Mouse (Mus musculus): ENCODE measurements at regions not wholly inside any gene's neighbourhood (a gene's known extent, or its start where the extent isn't known, plus 50 kb on each side); places are given as distances from the start of the nearest gene placed in this dataset.
A peak's percentile ranks its signal among the peaks of the same experiment; 100 is the strongest.

GRCm38 (mm10) chr1:42242586-42243457 lies 452.7 kb upstream of the Pou3f3 start:
- Histone ChIP-seq H3K4me3 (ENCODE audit: insufficient read depth, low read length) (no peak overlapping the region), H3K27ac (ENCODE audit: insufficient read depth, low read length) (no peak overlapping the region), H3K4me1 (ENCODE audit: control insufficient read depth, insufficient read depth, low read length) (no peaks in the 10 kb centered on the region)
- TF ChIP-seq CTCF (IDR thresholded peaks at IDR 0.05; ENCODE audit: borderline replicate concordance, insufficient read depth, low read length) (no peak), POLR2A (IDR thresholded peaks at IDR 0.05; ENCODE audit: low read depth, low read length) (no peak)

DNA sequence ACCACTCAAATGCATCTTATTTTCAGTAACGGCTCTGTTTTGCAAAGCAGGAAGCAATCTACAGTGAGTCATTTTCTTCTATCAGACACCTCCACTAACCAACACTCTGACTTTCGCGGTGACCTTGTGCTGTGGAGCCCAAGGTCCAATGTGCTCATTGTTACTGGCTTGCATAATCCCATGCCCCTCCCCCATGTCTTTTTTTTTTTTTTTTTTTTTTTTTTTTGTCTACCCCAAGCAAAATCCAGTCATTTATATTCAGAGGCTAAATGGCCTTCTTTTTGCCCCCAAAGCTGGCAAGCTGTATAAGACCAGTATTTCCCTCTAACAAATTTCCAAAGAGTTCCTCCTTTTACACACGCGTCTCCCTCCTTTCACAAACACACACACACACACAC lies 452.1 kb upstream of the Pou3f3 start:
- H3K4me1 ChIP-seq (ENCODE audit: control insufficient read depth, insufficient read depth, low read length), result no peaks in the 10 kb centered on the region
- H3K27ac ChIP-seq (ENCODE audit: insufficient read depth, low read length), result no peak overlapping the region
- H3K4me3 ChIP-seq (ENCODE audit: insufficient read depth, low read length), result no peak overlapping the region
- no peak for TF ChIP-seq CTCF (IDR thresholded peaks at IDR 0.05; ENCODE audit: borderline replicate concordance, insufficient read depth, low read length)
- no peak for TF ChIP-seq POLR2A (IDR thresholded peaks at IDR 0.05; ENCODE audit: low read depth, low read length)

DNA sequence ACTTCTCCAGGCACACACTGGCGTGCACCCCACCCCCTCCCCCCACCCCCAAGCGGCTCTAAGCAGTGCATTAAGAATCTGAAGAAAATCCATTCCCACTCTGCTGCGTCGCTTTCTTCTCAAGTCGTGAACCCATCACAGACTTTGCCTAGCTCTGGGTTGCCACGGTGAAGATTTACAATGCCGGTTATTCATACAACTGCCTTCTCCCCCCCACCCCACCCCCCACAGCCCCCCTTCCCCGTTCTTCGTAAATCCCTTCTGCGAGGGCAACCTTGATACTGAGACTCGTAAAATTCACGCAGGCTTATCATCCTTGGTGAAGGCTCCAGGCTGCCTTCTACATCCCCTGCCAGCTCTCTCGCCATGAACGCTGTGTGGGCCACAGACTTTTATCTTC lies 451.7 kb upstream of the Pou3f3 start:
- TF ChIP-seq CTCF (IDR thresholded peaks at IDR 0.05; ENCODE audit: borderline replicate concordance, insufficient read depth, low read length) (no peak), POLR2A (IDR thresholded peaks at IDR 0.05; ENCODE audit: low read depth, low read length) (no peak)
- Histone ChIP-seq H3K4me1 (ENCODE audit: control insufficient read depth, insufficient read depth, low read length) (no peaks in the 10 kb centered on the region), H3K27ac (ENCODE audit: insufficient read depth, low read length) (no peak overlapping the region), H3K4me3 (ENCODE audit: insufficient read depth, low read length) (no peak overlapping the region)

DNA sequence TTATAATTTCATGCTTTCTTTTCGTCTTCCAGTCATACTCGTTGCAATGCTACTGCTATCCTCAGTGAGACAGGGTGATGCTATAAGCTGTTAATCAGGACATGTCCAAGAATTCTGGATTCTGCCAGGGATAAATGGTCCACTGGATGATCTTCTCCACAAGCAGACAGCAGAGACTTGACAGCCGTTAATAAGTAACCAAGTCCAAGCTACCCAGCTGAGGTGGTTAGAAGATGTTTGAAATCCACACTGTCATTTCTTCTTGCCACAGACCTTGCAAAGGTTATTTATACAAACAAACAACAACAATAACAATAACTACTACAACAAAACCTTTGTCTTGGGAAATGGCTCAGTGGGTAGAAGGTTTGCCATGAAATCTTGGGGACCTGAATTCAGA lies 443.2 kb upstream of the Pou3f3 start:
- H3K4me1 ChIP-seq (ENCODE audit: control insufficient read depth, insufficient read depth, low read length), result no peaks in the 10 kb centered on the region
- H3K27ac ChIP-seq (ENCODE audit: insufficient read depth, low read length), result no peak overlapping the region
- TF ChIP-seq POLR2A (IDR thresholded peaks at IDR 0.05; ENCODE audit: low read depth, low read length) (no peak), CTCF (IDR thresholded peaks at IDR 0.05; ENCODE audit: borderline replicate concordance, insufficient read depth, low read length) (no peak)
- no peak overlapping the region for H3K4me3 ChIP-seq (ENCODE audit: insufficient read depth, low read length)

DNA sequence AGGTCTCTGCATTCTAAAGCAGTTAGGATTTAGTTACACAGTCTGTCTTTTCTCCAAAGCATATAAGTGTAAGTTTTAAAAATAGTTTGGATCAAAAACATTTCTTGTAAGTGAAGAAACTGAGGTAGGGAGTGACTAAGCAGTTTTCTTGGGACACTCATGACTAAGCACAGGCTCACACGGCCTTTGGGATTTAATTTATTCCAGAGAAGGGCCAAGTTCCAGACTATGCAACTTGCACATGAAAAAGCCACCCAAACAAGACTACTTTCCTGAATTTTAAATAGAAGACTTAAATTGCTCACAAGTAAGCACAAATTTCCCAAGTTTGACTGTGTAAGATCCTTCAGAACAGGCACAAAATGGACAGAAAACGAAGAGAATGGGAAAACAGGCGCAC lies 441.8 kb upstream of the Pou3f3 start:
- Histone ChIP-seq H3K4me3 (ENCODE audit: insufficient read depth, low read length) (no peak overlapping the region), H3K4me1 (ENCODE audit: control insufficient read depth, insufficient read depth, low read length) (no peaks in the 10 kb centered on the region), H3K27ac (ENCODE audit: insufficient read depth, low read length) (peak overlapping the region; percentile 18; the same call in 1 of the 2 replicates)
- TF ChIP-seq POLR2A (IDR thresholded peaks at IDR 0.05; ENCODE audit: low read depth, low read length) (no peak), CTCF (IDR thresholded peaks at IDR 0.05; ENCODE audit: borderline replicate concordance, insufficient read depth, low read length) (no peak)

DNA sequence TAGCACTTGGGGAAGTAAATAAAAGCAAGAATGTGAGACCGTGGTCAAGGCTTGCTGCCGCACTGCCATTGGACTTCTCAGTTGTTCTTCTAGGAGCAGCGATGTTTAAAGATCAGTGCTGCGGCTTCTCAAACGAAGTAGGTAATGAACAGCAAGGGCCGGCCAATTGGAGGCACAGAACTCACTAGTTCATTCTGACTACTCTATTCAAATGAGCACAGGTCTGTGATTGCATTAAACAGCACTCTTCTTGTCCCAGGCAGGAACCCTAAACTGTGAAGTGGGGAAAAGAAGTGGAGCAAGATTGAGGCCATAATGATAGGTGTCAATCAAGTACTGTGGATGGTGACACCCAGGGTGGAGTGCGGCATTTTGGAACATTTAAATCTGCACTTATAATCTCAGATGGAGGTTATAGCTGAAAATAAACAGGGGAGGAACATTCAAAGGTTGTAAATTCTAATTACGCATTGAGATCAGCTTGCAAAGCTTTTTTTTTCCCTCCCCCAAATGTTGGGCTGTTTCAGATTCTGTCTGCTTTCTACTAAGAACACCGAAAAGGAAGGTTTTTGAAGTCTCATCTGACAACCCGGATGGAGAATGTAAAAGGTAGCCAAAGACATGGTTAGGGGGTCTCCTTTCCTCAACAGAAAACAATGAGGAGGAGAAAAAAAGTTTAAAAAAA lies 438.5 kb upstream of the Pou3f3 start:
- TF ChIP-seq CTCF (IDR thresholded peaks at IDR 0.05; ENCODE audit: borderline replicate concordance, insufficient read depth, low read length), result no peak
- no peak for TF ChIP-seq POLR2A (IDR thresholded peaks at IDR 0.05; ENCODE audit: low read depth, low read length)
- no peak overlapping the region for H3K27ac ChIP-seq (ENCODE audit: insufficient read depth, low read length)
- H3K4me1 ChIP-seq (ENCODE audit: control insufficient read depth, insufficient read depth, low read length), result peaks cover 8% of the 10 kb centered on the region; the same call in 1 of the 2 replicates
- H3K4me3 ChIP-seq (ENCODE audit: insufficient read depth, low read length), result no peak overlapping the region

DNA sequence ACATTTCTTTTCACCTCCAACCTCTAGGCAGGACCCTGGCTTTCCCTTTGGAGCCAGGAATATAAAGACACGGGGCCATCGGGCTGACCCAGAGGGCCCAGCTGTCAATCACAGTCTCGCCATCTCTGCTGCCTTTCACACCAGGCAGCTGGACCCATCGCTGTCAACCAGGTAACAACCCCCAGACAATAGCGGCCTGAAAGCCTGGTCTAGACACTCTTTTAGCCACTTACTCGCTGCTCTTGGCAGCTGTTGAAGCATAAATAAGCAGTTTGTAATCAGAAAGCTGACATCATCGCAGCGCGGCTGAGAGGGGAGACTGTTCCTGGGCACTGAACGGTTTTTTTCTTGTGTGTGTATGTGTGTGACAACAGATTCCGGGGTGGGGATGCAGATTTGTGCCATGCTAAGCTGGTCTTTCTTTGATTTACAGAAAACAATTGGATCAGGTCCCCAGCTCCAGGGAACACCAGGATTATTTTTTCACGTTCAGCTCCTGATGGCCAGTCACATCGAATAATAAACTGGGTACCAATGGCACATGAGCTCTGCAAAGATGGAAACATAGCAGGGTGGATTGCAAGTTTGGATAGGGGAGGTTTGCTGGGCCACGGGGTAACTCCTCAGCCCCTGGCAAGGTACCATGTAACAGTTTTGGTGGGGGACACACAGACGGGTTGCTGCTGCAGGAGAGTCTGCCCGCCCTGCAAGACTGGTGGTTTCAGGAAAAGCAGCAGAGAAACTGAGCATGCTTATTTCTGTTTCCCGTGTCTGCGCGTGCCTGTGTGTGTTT lies 437.6 kb upstream of the Pou3f3 start:
- Histone ChIP-seq H3K27ac (ENCODE audit: insufficient read depth, low read length) (no peak overlapping the region), H3K4me3 (ENCODE audit: insufficient read depth, low read length) (no peak overlapping the region), H3K4me1 (ENCODE audit: control insufficient read depth, insufficient read depth, low read length) (peaks cover 8% of the 10 kb centered on the region; the same call in 1 of the 2 replicates)
- TF ChIP-seq POLR2A (IDR thresholded peaks at IDR 0.05; ENCODE audit: low read depth, low read length), result no peak
- no peak for TF ChIP-seq CTCF (IDR thresholded peaks at IDR 0.05; ENCODE audit: borderline replicate concordance, insufficient read depth, low read length)

- Histone ChIP-seq H3K27ac (ENCODE audit: insufficient read depth, low read length) (no peak overlapping the region), H3K4me1 (ENCODE audit: control insufficient read depth, insufficient read depth, low read length) (peaks cover 8% of the 10 kb centered on the region; the same call in 1 of the 2 replicates), H3K4me3 (ENCODE audit: insufficient read depth, low read length) (no peak overlapping the region)
- no peak for TF ChIP-seq CTCF (IDR thresholded peaks at IDR 0.05; ENCODE audit: borderline replicate concordance, insufficient read depth, low read length)
- TF ChIP-seq POLR2A (IDR thresholded peaks at IDR 0.05; ENCODE audit: low read depth, low read length), result no peak
Observed at GRCm38 (mm10) chr1:42258594-42258910, 437.0 kb upstream of the Pou3f3 start.

- H3K4me3 ChIP-seq (ENCODE audit: insufficient read depth, low read length), result no peak overlapping the region
- H3K4me1 ChIP-seq (ENCODE audit: control insufficient read depth, insufficient read depth, low read length), result peaks cover 8% of the 10 kb centered on the region; the same call in 1 of the 2 replicates
- no peak for TF ChIP-seq POLR2A (IDR thresholded peaks at IDR 0.05; ENCODE audit: low read depth, low read length)
- no peak for TF ChIP-seq CTCF (IDR thresholded peaks at IDR 0.05; ENCODE audit: borderline replicate concordance, insufficient read depth, low read length)
- H3K27ac ChIP-seq (ENCODE audit: insufficient read depth, low read length), result no peak overlapping the region
Observed at GRCm38 (mm10) chr1:42259216-42259977, 436.2 kb upstream of the Pou3f3 start.
